ENCODE assay signal across 9 mouse cellular contexts in the genomic region with DNA sequence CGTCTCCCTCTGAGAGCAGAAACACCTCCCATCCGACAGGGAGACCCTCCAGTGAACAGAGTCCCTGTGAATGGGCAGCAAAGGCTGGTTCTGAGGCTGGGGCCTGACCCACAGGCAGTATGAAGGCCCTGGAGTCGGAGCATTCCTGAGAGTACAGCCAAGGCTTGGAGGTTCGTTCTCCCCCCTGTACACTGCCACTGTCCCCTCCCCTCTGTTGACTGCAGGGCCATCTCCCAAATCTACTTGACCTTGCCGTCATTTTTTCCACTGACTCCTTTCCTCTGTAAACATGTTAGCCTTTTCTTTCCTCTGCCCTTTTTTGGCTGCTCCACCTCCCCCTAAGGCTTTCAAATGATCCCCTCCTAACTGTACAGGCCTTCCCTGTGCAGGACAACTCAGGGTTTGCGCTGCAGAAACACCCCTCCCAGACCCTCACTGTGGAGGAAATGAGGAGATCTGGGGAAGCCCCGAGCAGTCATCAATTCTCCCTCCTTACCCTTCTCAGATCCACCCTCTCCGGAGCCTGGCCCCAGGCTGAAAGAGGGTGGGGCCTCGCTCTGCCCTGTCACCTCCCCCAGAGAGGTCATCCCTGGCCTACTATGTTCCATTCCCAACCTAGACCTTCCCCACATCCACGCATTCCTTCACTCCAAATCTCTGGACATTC.
DNase-seq lines count a peak whose midpoint lies in the region; ATAC-seq lines count a peak whose summit lies in the region.
"Had no signal": no experiment of that assay in that cellular context is flagged by ENCODE, and none has a peak within 500 bp of the region (broad histone marks: within the 10 kb centered on the region; RNA-seq: fewer than 3 reads in every experiment).

No protein-coding gene starts in this region.

- 0 out of 2 replicates have a peak overlapping the region, but pooled peaks have one; percentile 29 for H3K27ac ChIP-seq in kidney, embryonic 15.5 days
- H3K27ac ChIP-seq in heart, embryonic 12.5 days (ENCODE audit: poor library complexity, severe bottlenecking), result peak overlapping the region; percentile 64

- no peak overlapping the region for H3K4me3 ChIP-seq in kidney, embryonic 15.5 days (replicated peaks)
- no peak overlapping the region for H3K4me3 ChIP-seq in heart, embryonic 12.5 days

- no peak overlapping the region for H3K4me2 ChIP-seq in kidney, embryonic 15.5 days
- H3K4me2 ChIP-seq in heart, embryonic 12.5 days, result no peak overlapping the region

- WGBS in kidney, embryonic 15.5 days, result 48% methylated on average over 10 of the region's 10 CpGs
- 47% methylated on average over 10 of the region's 10 CpGs for WGBS in heart, embryonic 12.5 days

- no peak overlapping the region for H3K9ac ChIP-seq in kidney, embryonic 15.5 days
- 0 out of 2 replicates have a peak overlapping the region, but pooled peaks have one; percentile 38 for H3K9ac ChIP-seq in heart, embryonic 12.5 days

- no peaks in the 10 kb centered on the region for H3K36me3 ChIP-seq in kidney, embryonic 15.5 days
- no peaks in the 10 kb centered on the region for H3K36me3 ChIP-seq in heart, embryonic 12.5 days

- no peaks in the 10 kb centered on the region for H3K27me3 ChIP-seq in kidney, embryonic 15.5 days
- H3K27me3 ChIP-seq in heart, embryonic 12.5 days (replicated peaks), result no peaks in the 10 kb centered on the region

- H3K4me1 ChIP-seq in kidney, embryonic 15.5 days, result peaks cover 20% of the 10 kb centered on the region
- H3K4me1 ChIP-seq in heart, embryonic 12.5 days (replicated peaks), result peaks cover 27% of the 10 kb centered on the region

- peak; percentile 29; the same call in 1 of the 2 replicates for ATAC-seq in kidney, embryonic 15.5 days (replicated peaks; ENCODE audit: low FRiP score)
- ATAC-seq in heart, embryonic 12.5 days (ENCODE audit: insufficient number of reproducible peaks, low FRiP score), result 0 out of 2 replicates have a peak, but pooled peaks have one; percentile 13

- H3K9me3 ChIP-seq in kidney, embryonic 15.5 days (replicated peaks), result no peaks in the 10 kb centered on the region
- H3K9me3 ChIP-seq in heart, embryonic 12.5 days (replicated peaks), result no peaks in the 10 kb centered on the region

- DNase-seq in kidney, postnatal 4 days, result no peak
- DNase-seq in ZHBTc4 (ENCODE audit: low read depth, low spot score) (peak; percentile 77), adipocyte (ENCODE audit: low spot score) (no peak)
- peak; percentile 76 for DNase-seq in lung, postnatal 10 days
- no peak for DNase-seq in cerebellum, postnatal 25 days
- no peak for DNase-seq in T-cell, adult 2 months (ENCODE audit: low spot score)
- DNase-seq: embryo, embryonic 11 days had no signal

Comparison
In these comparisons a context has a peak if more than half of its experiments do, and no peak if none do; other contexts are left out.
1. DNase-seq: peak in ZHBTc4 (single experiment) and lung, postnatal 10 days (single experiment); none in kidney, postnatal 4 days (0 of 2), cerebellum, postnatal 25 days (0 of 2), adipocyte (single experiment) and T-cell, adult 2 months (single experiment).